Mouse (Mus musculus) gastrocnemius, postnatal 14 days (tissue): ENCODE data around the gene Mosmo. TPM values are rescaled to one million over a fixed set of nuclear protein-coding genes. Genes with fewer than 3 reads are reported as not detected.

Source experiments
- DNase-seq: peaks from one replicate; pipeline ENCODE4 v3.0.0; 2021; ENCODE audit warnings: mixed read lengths
- intact Hi-C: fragments of 180-260 bp; cut with DNase I; formaldehyde crosslinking; loops from one replicate; pipeline ENCODE4 v1.15.1; 2025; ENCODE audit warnings: low total_unique reads
- long read RNA-seq, 2 experiments: library from polyadenylated mRNA; stranded (forward); transcript quantifications; one replicate each; pipeline ENCODE4 v2.0.0; 2021
- total RNA-seq, 2 experiments: library from RNA; stranded (reverse); gene quantifications; 2 replicates each; pipeline ENCODE4 v1.2.3; 2021

Mosmo gene
- 10 to 100 TPM; 16.1 to 20.9 TPM for total RNA-seq
- long read RNA-seq, experiment 1, full-length matches to known transcripts: 2 of 5 reads
- long read RNA-seq, experiment 1, partial matches to known transcripts: 1 of 5 reads
- long read RNA-seq, experiment 1, other reads (novel, unspliced or antisense): 2 of 5 reads
- long read RNA-seq, experiment 2, partial matches to known transcripts: 0 of 3 reads
- long read RNA-seq, experiment 2, other reads (novel, unspliced or antisense): 1 of 3 reads

DNA sequence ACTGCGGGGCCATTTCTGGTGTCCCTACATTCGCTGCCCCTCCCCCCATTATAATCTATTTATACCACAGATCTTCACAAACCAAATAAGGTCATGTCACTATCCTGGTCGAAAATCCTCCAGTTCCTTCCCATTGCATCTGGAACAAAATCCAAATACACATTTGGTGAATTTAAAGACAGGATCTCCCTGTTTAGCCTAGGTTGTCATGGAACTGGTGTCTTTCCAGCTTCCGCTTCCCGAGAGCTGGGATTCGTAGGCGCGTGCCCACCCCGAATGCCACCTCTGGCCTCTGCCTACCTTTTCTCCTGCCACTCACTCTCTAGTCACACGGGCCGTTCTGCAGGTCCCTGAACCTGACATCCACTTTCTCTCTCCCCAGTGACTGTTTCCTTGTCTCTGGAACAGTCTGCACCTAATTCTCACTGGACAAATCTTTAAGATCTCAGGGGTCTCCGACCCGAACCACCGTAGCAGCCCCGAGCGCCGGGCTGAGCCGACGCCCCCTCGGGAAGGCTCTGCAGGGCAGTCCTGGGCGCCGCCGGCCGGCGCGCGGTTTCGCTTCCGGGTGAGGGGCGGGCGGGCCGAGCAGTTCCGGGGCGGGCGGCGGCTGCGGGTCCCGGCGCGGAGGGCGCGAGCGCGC, at the start of gene Mosmo:
Mosmo (plus strand) TSS at position 618 of the 643 bp plus-strand sequence.
- peak; percentile 81 for DNase-seq
- intact Hi-C loops: loop anchor here (10.0 kb wide), 1 partner anchor 48 kb away; no protein-coding TSS in a partner anchor

- intact Hi-C loops: no loop called here
- no peak for DNase-seq
Measured at GRCm38 (mm10) chr7:120632518-120632917, 44.9 kb upstream of the Mosmo start.

DNA sequence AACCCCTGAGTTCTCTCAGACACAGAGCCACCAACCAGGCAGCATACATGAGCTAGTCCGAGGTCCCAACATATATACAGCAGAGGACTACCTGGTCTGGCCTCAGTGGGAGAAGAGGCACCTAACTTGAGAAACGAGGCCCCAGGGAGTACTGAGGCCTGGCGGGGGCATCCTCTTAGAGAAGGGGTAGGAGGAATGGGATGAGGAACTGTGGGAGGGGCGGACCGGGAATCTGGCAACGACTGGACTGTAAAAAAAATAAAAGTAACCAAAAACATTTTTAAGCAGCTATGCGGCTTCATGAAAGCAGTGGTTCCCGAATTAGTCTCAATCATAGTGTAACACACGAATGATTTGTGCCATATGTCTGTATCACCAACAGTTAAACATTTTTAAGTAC, 43.1 kb upstream of the Mosmo start:
- DNase-seq: no peak
- intact Hi-C loops: no loop called here

DNA sequence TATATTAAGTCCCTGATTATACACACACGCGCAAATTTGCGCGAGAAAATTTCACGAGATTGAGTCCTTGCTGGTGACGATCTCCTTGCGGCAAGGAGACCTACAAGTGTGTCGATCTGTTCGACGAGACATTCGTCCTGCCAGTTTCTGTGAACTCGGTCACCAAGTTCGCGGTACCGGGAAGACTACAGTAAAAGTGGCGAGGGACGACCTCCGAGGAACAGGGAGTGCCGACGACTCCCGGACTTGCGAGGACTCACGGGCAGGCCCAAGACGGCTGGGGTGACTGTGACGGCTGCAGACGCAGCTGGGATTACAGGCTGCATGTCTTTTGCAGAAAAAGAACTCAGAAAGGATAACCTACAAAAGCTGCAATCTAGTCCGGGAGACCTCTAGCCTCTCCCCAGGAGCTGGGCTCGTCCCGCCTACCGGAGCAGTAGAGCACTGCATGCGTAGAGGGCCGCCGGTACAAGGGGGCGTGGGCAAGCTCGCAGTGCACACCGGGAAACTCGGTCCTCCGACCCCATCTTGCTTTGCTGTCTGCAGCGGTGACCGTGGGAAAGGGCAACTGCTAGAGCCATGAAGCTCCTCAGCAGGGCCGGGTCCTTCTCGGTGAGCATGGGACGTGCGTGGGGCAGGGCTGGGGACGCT, 42.6 kb upstream of the Mosmo start, which contains the start of gene Uqcrc2:
Uqcrc2 (plus strand) TSS at position 466 of the 651 bp plus-strand sequence.
- intact Hi-C loops: no loop called here
- DNase-seq: peak; percentile 88

DNA sequence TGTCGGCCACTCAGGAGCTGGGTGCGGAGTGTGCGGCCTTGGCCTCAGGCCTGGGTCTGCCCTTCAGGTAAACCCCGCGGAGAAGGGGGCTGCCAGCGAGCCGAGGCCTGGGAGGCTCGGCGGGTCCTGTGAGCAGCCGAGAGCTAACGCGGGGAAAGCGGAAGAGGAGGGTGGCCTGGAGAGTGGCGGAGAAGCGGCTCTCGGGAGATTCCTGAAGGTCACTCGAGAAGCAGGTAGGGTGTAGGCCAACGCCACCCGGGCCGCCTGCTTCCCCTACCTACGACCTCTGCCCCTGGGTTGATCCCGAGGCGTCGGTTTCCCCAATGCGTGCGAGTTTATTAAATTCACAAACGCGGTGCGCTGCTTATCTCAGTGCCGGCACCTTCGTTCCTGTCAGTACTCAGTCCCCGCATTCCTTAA, 42.0 kb upstream of the Mosmo start:
- intact Hi-C loops: no loop called here
- DNase-seq: no peak

GRCm38 (mm10) chr7:120635821-120636220, 41.6 kb upstream of the Mosmo start:
- intact Hi-C loops: no loop called here
- DNase-seq: no peak

GRCm38 (mm10) chr7:120643217-120643616, 34.2 kb upstream of the Mosmo start:
- no peak for DNase-seq
- intact Hi-C loops: no loop called here

DNA sequence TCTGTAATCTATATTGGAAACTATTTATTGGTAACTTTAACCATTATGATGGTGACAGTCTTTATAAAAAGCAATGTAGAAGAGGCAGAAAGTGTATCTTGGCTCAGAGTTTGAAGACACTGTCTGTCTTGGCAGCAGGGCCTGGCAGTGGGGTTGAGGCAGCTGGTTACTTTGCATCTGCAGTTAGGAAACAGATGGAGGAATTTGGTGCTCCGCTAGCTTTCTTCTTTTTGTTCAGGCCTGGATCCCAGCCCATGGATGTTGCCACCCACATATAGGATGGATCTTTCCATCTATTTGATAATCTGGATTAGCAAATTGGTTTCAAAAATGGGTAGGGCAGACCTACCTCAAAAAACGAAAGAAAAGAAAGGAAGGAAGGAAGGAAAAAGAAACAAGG, 29.6 kb upstream of the Mosmo start:
- no peak for DNase-seq
- intact Hi-C loops: no loop called here

DNA sequence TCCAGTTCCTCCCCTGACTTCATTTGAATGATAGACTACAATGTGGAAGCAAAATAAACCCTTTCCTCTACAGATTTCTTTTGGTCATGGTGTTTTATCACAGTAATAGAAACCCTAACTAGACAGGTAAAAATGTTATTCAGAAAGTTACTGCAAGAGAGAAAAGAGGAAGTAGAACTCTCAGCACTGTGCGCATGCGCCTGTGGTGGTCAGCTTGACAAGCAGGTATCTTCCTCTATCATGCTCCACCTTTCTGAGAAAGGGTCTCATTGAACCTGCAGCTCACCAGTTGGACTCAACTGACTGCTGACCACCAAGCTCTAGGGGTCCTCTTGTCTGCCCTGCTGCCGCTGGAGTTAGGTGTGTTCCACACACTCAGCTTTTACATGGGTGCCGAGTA, 15.3 kb upstream of the Mosmo start:
- intact Hi-C loops: no loop called here
- no peak for DNase-seq

- intact Hi-C loops: loop anchor here (5.0 to 10.0 kb wide), 2 partner anchors 54 to 82 kb away; no protein-coding TSS in a partner anchor
- DNase-seq: peak; percentile 75
Measured at GRCm38 (mm10) chr7:120670153-120670875, 7.1 kb upstream of the Mosmo start, which contains the start of gene Pdzd9. Gene Pdzd9, minus strand, starts transcription at chr7:120670343.

- no peak for DNase-seq
- intact Hi-C loops: loop anchor here (5.0 to 10.0 kb wide), 2 partner anchors 54 to 81 kb away; no protein-coding TSS in a partner anchor
Measured at GRCm38 (mm10) chr7:120671271-120671670, 6.1 kb upstream of the Mosmo start.

- intact Hi-C loops: loop anchor here (10.0 kb wide), 1 partner anchor 47 kb away; no protein-coding TSS in a partner anchor
- DNase-seq: peak; percentile 33
Measured at GRCm38 (mm10) chr7:120677764-120678531, 530 bp downstream of the Mosmo start.

DNA sequence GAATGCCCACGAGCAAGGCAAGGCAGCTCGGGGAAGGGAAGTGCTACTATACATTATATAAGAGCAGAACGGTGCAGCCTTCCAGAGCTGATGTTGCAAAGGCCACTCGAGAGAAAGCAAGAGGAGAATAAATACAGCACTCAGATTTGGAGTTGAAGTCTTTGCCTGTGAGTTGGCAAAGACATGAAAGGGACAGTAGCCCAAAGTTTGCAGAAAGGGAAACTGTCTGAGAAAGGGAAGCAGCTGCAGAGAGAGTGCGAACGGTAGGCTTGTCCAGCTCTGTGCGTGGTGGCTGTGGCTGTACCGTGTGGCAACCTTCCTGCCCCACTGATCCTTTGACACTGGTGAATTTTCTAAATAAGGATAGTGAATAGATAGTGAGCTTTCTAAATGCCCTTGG, 1.6 kb downstream of the Mosmo start:
- intact Hi-C loops: loop anchor here (10.0 kb wide), 1 partner anchor 46 kb away; no protein-coding TSS in a partner anchor

DNA sequence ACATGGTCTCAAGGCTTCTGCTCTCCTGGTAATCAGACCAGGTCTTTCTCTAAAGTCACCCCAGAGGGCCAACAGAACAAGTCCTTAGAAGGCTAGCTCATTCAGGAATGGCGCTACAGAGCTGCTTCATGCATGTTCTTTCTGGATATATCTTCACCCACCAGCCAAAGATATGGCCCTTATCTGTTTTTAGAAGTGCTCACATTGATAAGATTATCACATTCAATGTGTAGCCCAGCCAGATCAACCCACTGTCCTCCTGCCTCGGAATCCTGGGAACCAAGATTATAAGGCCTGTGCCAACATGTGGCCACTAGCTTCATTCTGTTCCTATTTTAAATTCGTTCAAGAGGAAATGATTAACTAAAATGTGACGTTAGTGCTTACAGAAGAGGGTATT, 4.6 kb downstream of the Mosmo start:
- intact Hi-C loops: no loop called here
- DNase-seq: no peak

More for the DNA sequence above, 1.6 kb downstream of the Mosmo start:
- no peak for DNase-seq

DNA sequence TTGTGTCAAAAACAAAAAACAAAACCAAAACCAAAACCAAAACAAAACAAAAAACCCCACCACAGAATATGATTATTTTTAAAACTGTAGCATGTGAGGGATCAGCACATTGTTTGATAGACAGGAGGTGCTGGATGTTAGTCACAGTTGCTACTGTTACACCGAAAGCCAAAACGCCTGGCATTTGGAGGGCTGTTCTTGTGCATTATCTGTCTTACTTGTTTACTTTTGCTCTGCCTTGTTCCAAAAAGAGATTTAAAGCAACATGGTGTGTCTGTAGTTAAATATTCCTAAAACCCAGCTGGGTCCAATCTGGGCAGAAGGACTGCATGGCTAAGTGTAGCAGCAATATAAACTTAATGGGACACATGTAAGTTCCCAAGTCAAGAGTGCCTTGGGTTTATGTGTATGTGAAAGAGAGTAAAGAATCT, 7.3 kb downstream of the Mosmo start:
- intact Hi-C loops: no loop called here
- DNase-seq: no peak

GRCm38 (mm10) chr7:120685227-120685626, 7.8 kb downstream of the Mosmo start:
- intact Hi-C loops: no loop called here
- DNase-seq: no peak

DNA sequence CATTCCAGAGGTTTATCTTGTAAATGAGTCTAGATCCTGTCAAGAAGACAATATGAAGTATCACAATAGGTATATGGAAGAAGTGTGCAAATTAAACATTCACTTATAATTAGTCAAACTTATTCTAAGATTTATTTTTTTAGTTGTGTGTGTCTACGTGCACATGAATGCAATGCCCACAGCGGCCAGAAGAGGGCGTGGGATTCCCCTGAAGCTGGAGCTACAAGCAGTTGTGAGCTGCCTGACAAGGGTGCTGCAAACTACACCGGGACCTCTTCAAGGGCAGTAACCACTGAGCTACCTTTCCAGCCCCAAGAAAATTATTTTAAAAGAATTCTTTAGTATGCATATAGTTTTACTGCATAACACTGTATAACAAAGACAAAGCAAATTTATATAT, 13.2 kb downstream of the Mosmo start:
- intact Hi-C loops: no loop called here
- no peak for DNase-seq

DNA sequence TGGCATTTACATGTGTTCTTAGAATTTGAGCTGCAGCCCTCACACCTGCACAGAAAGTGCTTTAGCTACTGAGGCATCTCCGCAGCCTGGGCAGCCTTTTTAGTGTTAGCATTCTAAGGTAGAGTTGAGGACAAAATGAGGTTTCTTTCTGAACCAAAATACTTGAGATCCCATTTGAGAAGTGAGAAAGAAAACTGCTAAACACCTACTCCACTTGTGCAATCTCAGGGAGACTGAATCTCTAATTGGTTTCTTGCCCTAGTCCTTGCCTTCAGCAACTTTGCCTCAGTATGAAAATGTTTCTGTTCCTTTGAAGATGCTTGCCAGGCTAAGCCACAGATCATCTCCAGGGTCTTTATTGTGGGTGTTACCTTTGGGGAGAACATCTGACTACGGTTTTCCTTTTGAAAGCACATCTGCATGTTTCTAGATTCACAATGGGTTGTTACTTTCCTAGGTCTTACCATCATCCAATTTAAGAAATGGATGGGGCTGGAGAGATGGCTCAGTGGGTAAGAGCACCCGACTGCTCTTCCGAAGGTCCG, 16.5 kb downstream of the Mosmo start:
- no peak for DNase-seq

DNA sequence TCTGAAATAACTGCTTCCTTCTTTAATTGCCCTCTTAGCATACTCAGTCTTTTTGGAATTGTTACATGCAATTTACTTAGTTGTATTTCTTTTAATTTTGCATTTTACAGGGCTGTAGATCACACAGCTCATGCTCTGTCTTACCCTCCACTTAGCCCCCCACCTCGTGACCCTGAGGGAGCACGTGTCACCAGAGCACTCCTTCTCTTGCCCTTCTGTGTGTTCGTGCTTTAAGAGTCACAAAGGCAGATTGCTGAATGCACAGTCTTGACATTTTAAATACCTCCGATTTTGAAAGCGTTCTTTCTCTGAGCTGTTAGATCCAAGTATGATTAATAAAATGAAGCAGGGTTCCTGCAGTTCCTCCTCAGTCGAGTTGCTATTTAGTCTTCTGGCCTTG, 17.8 kb downstream of the Mosmo start:
- intact Hi-C loops: no loop called here
- DNase-seq: no peak

More for the DNA sequence above, 16.5 kb downstream of the Mosmo start:
- intact Hi-C loops: no loop called here
